Mouse (Mus musculus) stomach, postnatal 0 days (tissue): ENCODE results near the gene Syngr2.

Experiments
- CTCF ChIP-seq: IDR thresholded peaks from 2 replicates; pipeline ENCODE4 v1.5.1; 2016; ENCODE audit warnings: antibody characterized with exemption, low read depth, mild to moderate bottlenecking, moderate library complexity
- EP300 ChIP-seq: optimal IDR thresholded peaks from 2 replicates; pipeline ENCODE3; 2016; ENCODE audit warnings: antibody characterized with exemption

DNA sequence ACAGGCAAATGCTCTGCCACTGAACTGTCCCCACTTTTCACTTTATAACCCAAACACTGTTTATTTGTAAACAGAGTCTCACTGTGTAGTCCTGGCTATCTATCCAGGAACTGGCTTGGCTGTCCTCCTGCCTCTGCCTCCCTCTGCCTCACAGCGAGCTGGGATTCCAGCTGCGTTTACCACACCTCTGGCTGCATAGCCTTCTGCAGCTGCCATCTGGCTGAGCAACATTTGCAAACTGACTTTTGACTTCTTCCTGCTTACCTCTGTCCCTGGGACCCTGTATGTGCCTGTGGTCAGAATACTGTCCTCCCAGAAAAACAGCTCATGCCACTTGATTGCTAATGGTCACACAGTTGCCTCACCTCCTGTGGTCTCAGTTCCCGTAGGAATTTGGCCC is 17.9 kb downstream of the Syngr2 start:
- no peak for TF ChIP-seq CTCF
- TF ChIP-seq EP300: no peak
